Mouse (Mus musculus) cerebellum, adult 18-20 months (tissue): Measurements from ENCODE around the gene Bmx.

ENCODE experiments used
- DNase-seq, 2 experiments: peaks; one replicate each; pipeline ENCODE4 v3.0.0; 2021

The Bmx gene

GRCm38 (mm10) chrX:164173880-164174279 is 84.1 kb downstream of the Bmx start:
- no peak for DNase-seq

- no peak for DNase-seq
Measured at GRCm38 (mm10) chrX:164171034-164171433, 87.0 kb downstream of the Bmx start.

- no peak for DNase-seq
Measured at GRCm38 (mm10) chrX:164164681-164165080, 93.3 kb downstream of the Bmx start.

- no peak for DNase-seq
Measured at GRCm38 (mm10) chrX:164154594-164154993, 103.4 kb downstream of the Bmx start.

- DNase-seq, result no peak
Measured at GRCm38 (mm10) chrX:164153606-164154005, 104.4 kb downstream of the Bmx start.

GRCm38 (mm10) chrX:164152703-164153102 is 105.3 kb downstream of the Bmx start:
- DNase-seq, result no peak

- no peak for DNase-seq
Measured at GRCm38 (mm10) chrX:164145463-164146250, 112.3 kb downstream of the Bmx start.
